In the genomic region with DNA sequence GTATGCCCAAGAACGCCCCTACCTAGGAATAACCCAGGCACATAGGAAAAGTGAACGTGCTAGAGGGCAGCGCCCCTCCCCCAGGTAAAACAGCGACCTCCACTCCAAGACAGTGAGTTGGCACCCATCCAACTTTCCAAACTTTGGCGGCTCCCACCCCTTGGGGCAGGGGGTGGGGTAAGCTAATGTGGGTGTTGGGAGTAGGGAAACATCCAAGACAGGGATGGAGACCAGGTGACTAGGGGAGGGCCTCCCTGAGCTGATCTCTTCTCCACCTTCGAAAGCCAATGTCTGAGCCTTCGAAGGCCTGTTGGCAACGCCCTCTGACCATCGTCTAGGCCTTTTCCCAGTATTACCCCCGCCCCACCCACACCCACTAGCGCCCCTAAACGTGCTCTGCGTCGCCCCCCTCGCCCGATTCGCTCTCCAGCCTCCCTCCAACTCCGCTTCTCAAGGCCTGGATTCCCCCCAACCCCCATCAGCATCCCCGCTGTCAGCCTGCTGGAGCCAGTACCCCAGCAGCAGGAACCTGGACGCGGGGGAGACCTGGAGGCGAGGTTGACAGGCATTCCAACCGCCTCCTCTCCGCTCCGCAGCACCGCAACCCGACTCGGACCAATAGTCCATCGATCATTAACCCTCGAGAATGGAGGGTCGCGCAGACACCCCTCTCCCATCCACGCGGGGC, we compare ENCODE assay signal across 8 mouse cellular contexts. TPM values are rescaled to one million over a fixed set of nuclear protein-coding genes. Genes with fewer than 3 reads are reported as not detected.
DNase-seq lines count a peak whose midpoint lies in the region; ATAC-seq and TF ChIP-seq lines count a peak whose summit lies in the region.

No protein-coding gene starts in this region.

- 0 out of 2 replicates have a peak, but pooled peaks have one; percentile 8 for TF ChIP-seq CTCF in kidney, postnatal 0 days (IDR thresholded peaks at IDR 0.05; ENCODE audit: low read depth)

- H3K4me2 ChIP-seq in kidney, postnatal 0 days (ENCODE audit: low read length), result peak overlapping the region; percentile 96
- peak overlapping the region; percentile 72 for H3K4me2 ChIP-seq in midbrain, embryonic 15.5 days

- H3K9me3 ChIP-seq in forebrain, embryonic 10.5 days, result no peaks in the 10 kb centered on the region
- no peaks in the 10 kb centered on the region for H3K9me3 ChIP-seq in kidney, postnatal 0 days (replicated peaks; ENCODE audit: low read length)
- no peaks in the 10 kb centered on the region for H3K9me3 ChIP-seq in midbrain, embryonic 15.5 days

- peaks cover 70% of the 10 kb centered on the region for H3K4me1 ChIP-seq in forebrain, embryonic 10.5 days
- peaks cover 15% of the 10 kb centered on the region for H3K4me1 ChIP-seq in kidney, postnatal 0 days (replicated peaks; ENCODE audit: insufficient read depth, low read length)
- peaks cover 53% of the 10 kb centered on the region for H3K4me1 ChIP-seq in midbrain, embryonic 15.5 days

- peak overlapping the region; percentile 95 for H3K27ac ChIP-seq in forebrain, embryonic 10.5 days
- H3K27ac ChIP-seq in kidney, postnatal 0 days, result peak overlapping the region; percentile 95
- peak overlapping the region; percentile 96 for H3K27ac ChIP-seq in midbrain, embryonic 15.5 days

- peak overlapping the region; percentile 64 for H3K4me3 ChIP-seq in forebrain, embryonic 10.5 days
- peak overlapping the region; percentile 71 for H3K4me3 ChIP-seq in kidney, postnatal 0 days (replicated peaks; ENCODE audit: low read depth, low read length)
- peak overlapping the region; percentile 86 for H3K4me3 ChIP-seq in midbrain, embryonic 15.5 days

- DNase-seq in gastrocnemius, postnatal 10 days, result peak; percentile 49
- no peak for DNase-seq in gastrocnemius, adult 8-10 months (ENCODE audit: low spot score in 2 of 2)
- DNase-seq in thymus, postnatal 14 days, result peak; percentile 52
- no peak for DNase-seq in thymus, postnatal 10 days (ENCODE audit: low spot score in 2 of 2)
- DNase-seq in forebrain, embryonic 10.5 days (ENCODE audit: extremely low spot score, low spot score), result no peak
- DNase-seq in kidney, postnatal 0 days (ENCODE audit: low spot score), result peak; percentile 78

- H3K9ac ChIP-seq in kidney, postnatal 0 days (ENCODE audit: low read depth, low read length), result peak overlapping the region; percentile 81
- peak overlapping the region; percentile 95 for H3K9ac ChIP-seq in midbrain, embryonic 15.5 days

- peaks cover 17% of the 10 kb centered on the region for H3K36me3 ChIP-seq in forebrain, embryonic 10.5 days (replicated peaks)
- H3K36me3 ChIP-seq in kidney, postnatal 0 days (ENCODE audit: insufficient read depth, low read length), result peaks cover 13% of the 10 kb centered on the region; the same call in 1 of the 2 replicates
- peaks cover 2% of the 10 kb centered on the region; the same call in 1 of the 2 replicates for H3K36me3 ChIP-seq in midbrain, embryonic 15.5 days (replicated peaks)

- H3K27me3 ChIP-seq in forebrain, embryonic 10.5 days (ENCODE audit: poor library complexity, severe bottlenecking), result peaks cover 34% of the 10 kb centered on the region
- no peaks in the 10 kb centered on the region for H3K27me3 ChIP-seq in kidney, postnatal 0 days (ENCODE audit: insufficient read depth, low read length)
- H3K27me3 ChIP-seq in midbrain, embryonic 15.5 days (replicated peaks), result no peaks in the 10 kb centered on the region

- 4% methylated on average over 34 of the region's 34 CpGs for WGBS in forebrain, embryonic 10.5 days
- 3% methylated on average over 33 of the region's 34 CpGs for WGBS in kidney, postnatal 0 days
- 4% methylated on average over 33 of the region's 34 CpGs for WGBS in midbrain, embryonic 15.5 days

- ATAC-seq in kidney, postnatal 0 days (replicated peaks; ENCODE audit: low FRiP score, low read depth), result peak; percentile 37
- ATAC-seq in midbrain, embryonic 15.5 days (replicated peaks), result peak; percentile 22
- ATAC-seq in activated CD4-positive, CD25-positive, alpha-beta regulatory T cell, adult 4 months, result no peak

RNA-seq across cellular contexts. Expression of a gene that starts 1.1 kb away (rescaled TPM):
- total RNA-seq in gastrocnemius, postnatal 10 days (2021), result 100 to 1,000 TPM; 313 to 347 TPM
- total RNA-seq in gastrocnemius, adult 8-10 months (2022), result 100 to 1,000 TPM; 172 to 203 (median 187) TPM
- polyA plus RNA-seq in forebrain, embryonic 10.5 days (2016; fragmentation: Nextera tagmentation; extraction: Ambion mirVana), result 5.3 and 6.0 TPM in 2 replicates
- polyA plus RNA-seq in kidney, postnatal 0 days (2015; fragmentation: Nextera tagmentation; extraction: Ambion mirVana), result 8.8 and 9.0 TPM in 2 replicates
- polyA plus RNA-seq in midbrain, embryonic 15.5 days (2015; fragmentation: Nextera tagmentation; extraction: Ambion mirVana), result 72.0 and 75.2 TPM in 2 replicates
- polyA plus RNA-seq in activated CD4-positive, CD25-positive, alpha-beta regulatory T cell, adult 4 months (2017; shearing (Covaris generic)), result 1 to 10 TPM; 1.4 to 2.9 TPM

RNA-seq across cellular contexts. Expression of a gene that starts 4.8 kb away (rescaled TPM):
- 100 to 1,000 TPM; 848 to 925 TPM for total RNA-seq in gastrocnemius, postnatal 10 days (2021)
- total RNA-seq in gastrocnemius, adult 8-10 months (2022), result 100 to 1,000 TPM; 364 to 479 (median 402) TPM
- 1,192 and 1,195 TPM in 2 replicates for polyA plus RNA-seq in forebrain, embryonic 10.5 days (2016; fragmentation: Nextera tagmentation; extraction: Ambion mirVana)
- 1,072 and 1,182 TPM in 2 replicates for polyA plus RNA-seq in kidney, postnatal 0 days (2015; fragmentation: Nextera tagmentation; extraction: Ambion mirVana)
- 622 and 634 TPM in 2 replicates for polyA plus RNA-seq in midbrain, embryonic 15.5 days (2015; fragmentation: Nextera tagmentation; extraction: Ambion mirVana)
- 1,000 to 10,000 TPM; 3,386 to 3,946 TPM for polyA plus RNA-seq in activated CD4-positive, CD25-positive, alpha-beta regulatory T cell, adult 4 months (2017; shearing (Covaris generic))

RNA-seq across cellular contexts. Expression of a gene that starts 25.7 kb away (rescaled TPM):
- 1 to 10 TPM in 1 of 2 experiments, under 1 TPM in 1; 0.82 to 1.8 TPM for total RNA-seq in gastrocnemius, postnatal 10 days (2021)
- total RNA-seq in gastrocnemius, adult 8-10 months (2022), result under 1 TPM in 2 of 4 experiments, not detected in 2; 0.18 to 0.19 TPM
- 15.2 and 17.6 TPM in 2 replicates for polyA plus RNA-seq in forebrain, embryonic 10.5 days (2016; fragmentation: Nextera tagmentation; extraction: Ambion mirVana)
- 2.0 and 3.1 TPM in 2 replicates for polyA plus RNA-seq in kidney, postnatal 0 days (2015; fragmentation: Nextera tagmentation; extraction: Ambion mirVana)
- 9.5 and 10.8 TPM in 2 replicates for polyA plus RNA-seq in midbrain, embryonic 15.5 days (2015; fragmentation: Nextera tagmentation; extraction: Ambion mirVana)
- polyA plus RNA-seq in activated CD4-positive, CD25-positive, alpha-beta regulatory T cell, adult 4 months (2017; shearing (Covaris generic)), result 10 to 100 TPM; 70.4 to 78.5 TPM

RNA-seq across cellular contexts. Expression of a gene that starts 31.6 kb away (rescaled TPM):
- total RNA-seq in gastrocnemius, postnatal 10 days (2021), result under 1 TPM; 0.26 to 0.36 TPM
- total RNA-seq in gastrocnemius, adult 8-10 months (2022), result under 1 TPM in 2 of 4 experiments, not detected in 2; 0.11 to 0.70 TPM
- polyA plus RNA-seq in forebrain, embryonic 10.5 days (2016; fragmentation: Nextera tagmentation; extraction: Ambion mirVana), result 0.32 and 0.42 TPM in 2 replicates
- polyA plus RNA-seq in kidney, postnatal 0 days (2015; fragmentation: Nextera tagmentation; extraction: Ambion mirVana), result 1.6 and 2.0 TPM in 2 replicates
- polyA plus RNA-seq in midbrain, embryonic 15.5 days (2015; fragmentation: Nextera tagmentation; extraction: Ambion mirVana), result 2.6 and 3.9 TPM in 2 replicates
- under 1 TPM in 1 of 2 experiments, not detected in 1; 0.37 TPM for polyA plus RNA-seq in activated CD4-positive, CD25-positive, alpha-beta regulatory T cell, adult 4 months (2017; shearing (Covaris generic))

RNA-seq across cellular contexts. Expression of a gene that starts 35.5 kb away (rescaled TPM):
- total RNA-seq in gastrocnemius, postnatal 10 days (2021), result 10 to 100 TPM in 1 of 2 experiments, 1 to 10 TPM in 1; 8.3 to 10.7 TPM
- 1 to 10 TPM; 1.3 to 3.4 (median 1.9) TPM for total RNA-seq in gastrocnemius, adult 8-10 months (2022)
- polyA plus RNA-seq in forebrain, embryonic 10.5 days (2016; fragmentation: Nextera tagmentation; extraction: Ambion mirVana), result 0.11 and 0.16 TPM in 2 replicates
- polyA plus RNA-seq in kidney, postnatal 0 days (2015; fragmentation: Nextera tagmentation; extraction: Ambion mirVana), result 1.8 and 2.1 TPM in 2 replicates
- polyA plus RNA-seq in midbrain, embryonic 15.5 days (2015; fragmentation: Nextera tagmentation; extraction: Ambion mirVana), result 1.7 and 1.8 TPM in 2 replicates
- polyA plus RNA-seq in activated CD4-positive, CD25-positive, alpha-beta regulatory T cell, adult 4 months (2017; shearing (Covaris generic)), result 1 to 10 TPM; 5.8 to 6.4 TPM

Comparison
In these comparisons a context has a peak if more than half of its experiments do, and no peak if none do; other contexts are left out.
1. DNase-seq: peak in gastrocnemius, postnatal 10 days (single experiment), thymus, postnatal 14 days (single experiment) and kidney, postnatal 0 days (single experiment); none in gastrocnemius, adult 8-10 months (0 of 2), thymus, postnatal 10 days (0 of 2) and forebrain, embryonic 10.5 days (single experiment).
2. Peak in every context shown above with its lines, with median percentiles within 50 percentile points of each other: H3K27ac ChIP-seq and H3K4me3 ChIP-seq.